Mouse (Mus musculus) myocyte (in vitro differentiated cells): ENCODE measurements around the gene Sorcs2.

ENCODE experiments used
- POLR2AphosphoS2 ChIP-seq: IDR thresholded peaks from one replicate; pipeline ENCODE4 v1.6.1; 2011; ENCODE audit warnings: low read depth, control low read depth; ENCODE audit not compliant: insufficient read length
- USF1 ChIP-seq: IDR thresholded peaks from one replicate; pipeline ENCODE4 v1.6.1; 2011; ENCODE audit warnings: low read depth, mild to moderate bottlenecking, control low read depth, moderate library complexity

DNA sequence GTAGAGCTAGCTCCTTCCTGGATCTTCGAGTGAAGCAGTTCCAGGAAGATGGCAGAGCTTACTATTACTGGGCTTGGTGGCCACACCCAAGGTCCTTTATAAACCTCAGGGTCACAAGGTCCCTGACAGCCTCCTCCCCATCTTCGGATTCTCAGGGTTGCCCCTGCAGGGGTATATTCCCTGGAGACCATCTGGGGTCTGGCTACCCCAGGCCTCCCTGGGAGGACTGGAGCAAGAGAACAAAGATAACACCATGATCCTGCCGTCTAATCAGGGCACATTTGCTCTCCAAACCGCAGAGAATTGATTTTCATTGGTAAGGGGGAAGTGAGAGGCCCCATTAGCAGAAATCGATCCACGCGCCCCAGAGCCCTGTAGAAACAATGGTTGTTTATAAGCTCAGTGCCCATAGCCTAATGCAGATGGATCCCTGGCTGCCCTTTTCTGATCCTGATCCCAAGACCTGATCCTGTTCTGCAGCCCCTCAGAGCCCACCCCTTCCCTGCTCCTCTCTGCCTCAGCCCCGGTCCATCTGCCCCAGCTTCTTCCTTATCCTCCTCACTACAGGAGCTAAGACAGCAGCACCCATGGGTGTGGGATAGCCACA is 243.0 kb downstream of the Sorcs2 start:
- TF ChIP-seq POLR2AphosphoS2 (no peak), USF1 (no peak)
